Comparison of ENCODE assay signal across 8 mouse cellular contexts in the genomic region with DNA sequence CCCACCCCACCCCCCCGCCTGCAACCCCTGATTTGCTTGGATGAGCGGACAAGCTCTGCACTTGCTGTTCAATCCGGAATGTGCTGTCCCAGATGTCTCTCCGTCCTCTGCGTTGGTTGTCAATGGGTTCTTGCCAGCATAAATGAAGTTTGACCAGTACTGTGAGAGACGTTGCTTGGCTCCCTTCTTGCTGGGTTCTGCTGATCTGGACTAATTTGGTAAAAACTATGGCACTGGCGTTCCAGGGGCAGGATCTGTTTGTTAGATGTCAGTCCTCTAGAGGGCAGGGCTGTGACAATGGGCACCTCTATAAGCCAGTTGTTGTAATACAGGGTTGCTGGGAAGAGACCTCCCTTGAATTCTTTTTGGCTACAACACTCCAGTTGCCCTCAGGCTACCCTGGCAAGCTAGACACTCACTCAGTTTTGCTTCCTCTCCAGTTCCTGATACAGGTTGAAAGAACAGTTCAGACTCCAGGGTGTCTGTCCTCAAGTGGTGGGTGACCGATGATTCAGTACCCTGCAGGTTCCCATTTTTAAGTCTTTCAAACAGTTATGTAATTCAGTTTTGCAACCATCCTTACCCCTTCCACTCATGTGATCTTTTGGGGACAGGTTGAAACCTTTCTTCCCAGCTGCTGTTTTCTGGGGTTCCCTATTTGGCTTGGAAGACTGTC. TPM values are rescaled to one million over a fixed set of nuclear protein-coding genes. Genes with fewer than 3 reads are reported as not detected.
DNase-seq lines count a peak whose midpoint lies in the region; ATAC-seq lines count a peak whose summit lies in the region.

No protein-coding gene starts in this region.

- H3K9me3 ChIP-seq in lung, embryonic 16.5 days (ENCODE audit: control insufficient read depth, low read length) = no peaks in the 10 kb centered on the region
- no peaks in the 10 kb centered on the region for H3K9me3 ChIP-seq in forebrain, embryonic 14.5 days (replicated peaks; ENCODE audit: control insufficient read depth, low read length)
- H3K9me3 ChIP-seq in limb, embryonic 12.5 days = no peaks in the 10 kb centered on the region
- no peaks in the 10 kb centered on the region for H3K9me3 ChIP-seq in neural tube, embryonic 12.5 days

- no peaks in the 10 kb centered on the region for H3K27me3 ChIP-seq in lung, embryonic 16.5 days (ENCODE audit: control insufficient read depth, insufficient read depth, low read depth, low read length)
- H3K27me3 ChIP-seq in forebrain, embryonic 14.5 days (replicated peaks; ENCODE audit: control insufficient read depth, insufficient read depth, low read length) = no peaks in the 10 kb centered on the region
- H3K27me3 ChIP-seq in limb, embryonic 12.5 days = 0 out of 2 replicates have a peak, but pooled peaks cover 3% of the 10 kb centered on the region
- no peaks in the 10 kb centered on the region for H3K27me3 ChIP-seq in neural tube, embryonic 12.5 days (replicated peaks)

- ATAC-seq in lung, embryonic 16.5 days (ENCODE audit: low read depth) = no peak
- ATAC-seq in forebrain, embryonic 14.5 days = no peak
- no peak for ATAC-seq in limb, embryonic 12.5 days (ENCODE audit: insufficient number of reproducible peaks, insufficient read depth, low FRiP score, low TSS enrichment, low read depth)
- ATAC-seq in neural tube, embryonic 12.5 days (ENCODE audit: low FRiP score, low read depth) = no peak

- no peak for DNase-seq in lung, postnatal 10 days
- no peak for DNase-seq in forebrain, embryonic 14.5 days (ENCODE audit: low spot score)
- no peak for DNase-seq in cerebellum, adult 11 months
- DNase-seq in urinary bladder, postnatal 14 days (ENCODE audit: low spot score) = no peak
- no peak for DNase-seq in gastrocnemius, adult 8-10 months (ENCODE audit: low spot score in 2 of 2)

- peaks cover 11% of the 10 kb centered on the region for H3K4me1 ChIP-seq in lung, embryonic 16.5 days (replicated peaks; ENCODE audit: control insufficient read depth, insufficient read depth, low read length)
- H3K4me1 ChIP-seq in forebrain, embryonic 14.5 days (ENCODE audit: control insufficient read depth, insufficient read depth, low read length) = peaks cover 8% of the 10 kb centered on the region
- peaks cover 10% of the 10 kb centered on the region for H3K4me1 ChIP-seq in limb, embryonic 12.5 days (replicated peaks)
- peaks cover 13% of the 10 kb centered on the region for H3K4me1 ChIP-seq in neural tube, embryonic 12.5 days

- peak overlapping the region; percentile 67 for H3K4me3 ChIP-seq in lung, embryonic 16.5 days (ENCODE audit: low read length)
- H3K4me3 ChIP-seq in forebrain, embryonic 14.5 days (ENCODE audit: low read depth, low read length) = peak overlapping the region; percentile 53
- peak overlapping the region; percentile 64 for H3K4me3 ChIP-seq in limb, embryonic 12.5 days (replicated peaks)
- H3K4me3 ChIP-seq in neural tube, embryonic 12.5 days = peak overlapping the region; percentile 58

- peaks cover 7% of the 10 kb centered on the region for H3K36me3 ChIP-seq in lung, embryonic 16.5 days (ENCODE audit: control insufficient read depth, insufficient read depth, low read length)
- peaks cover 3% of the 10 kb centered on the region; the same call in 1 of the 2 replicates for H3K36me3 ChIP-seq in forebrain, embryonic 14.5 days (ENCODE audit: control insufficient read depth, insufficient read depth, low read length)
- H3K36me3 ChIP-seq in limb, embryonic 12.5 days = peaks cover 23% of the 10 kb centered on the region; the same call in 1 of the 2 replicates
- H3K36me3 ChIP-seq in neural tube, embryonic 12.5 days = peaks cover 8% of the 10 kb centered on the region

- peak overlapping the region; percentile 76 for H3K4me2 ChIP-seq in lung, embryonic 16.5 days (ENCODE audit: low read depth, low read length)
- H3K4me2 ChIP-seq in forebrain, embryonic 14.5 days (ENCODE audit: low read length) = peak overlapping the region; percentile 89
- H3K4me2 ChIP-seq in limb, embryonic 12.5 days = peak overlapping the region; percentile 91
- peak overlapping the region; percentile 91 for H3K4me2 ChIP-seq in neural tube, embryonic 12.5 days (replicated peaks)

- peak overlapping the region; percentile 74 for H3K9ac ChIP-seq in lung, embryonic 16.5 days (ENCODE audit: low read length)
- peak overlapping the region; percentile 65 for H3K9ac ChIP-seq in forebrain, embryonic 14.5 days (ENCODE audit: low read length)
- H3K9ac ChIP-seq in limb, embryonic 12.5 days (replicated peaks) = peak overlapping the region; percentile 73; the same call in 1 of the 2 replicates
- H3K9ac ChIP-seq in neural tube, embryonic 12.5 days = peak overlapping the region; percentile 64; the same call in 1 of the 2 replicates

- WGBS in lung, embryonic 16.5 days = 18% methylated on average over 8 of the region's 8 CpGs
- WGBS in forebrain, embryonic 14.5 days = 31% methylated on average over 8 of the region's 8 CpGs
- 26% methylated on average over 8 of the region's 8 CpGs for WGBS in limb, embryonic 12.5 days
- 33% methylated on average over 8 of the region's 8 CpGs for WGBS in neural tube, embryonic 12.5 days

- H3K27ac ChIP-seq in lung, embryonic 16.5 days (ENCODE audit: low read length) = no peak overlapping the region
- H3K27ac ChIP-seq in forebrain, embryonic 14.5 days (ENCODE audit: low read depth, low read length) = no peak overlapping the region
- no peak overlapping the region for H3K27ac ChIP-seq in limb, embryonic 12.5 days
- H3K27ac ChIP-seq in neural tube, embryonic 12.5 days = no peak overlapping the region

RNA-seq across cellular contexts. Expression of a gene that starts 0.8 kb away (rescaled TPM):
- 36.1 and 39.4 TPM in 2 replicates for polyA plus RNA-seq in lung, embryonic 16.5 days (2015; fragmentation: Nextera tagmentation; extraction: Ambion mirVana)
- 25.3 TPM in 2 replicates for polyA plus RNA-seq in forebrain, embryonic 14.5 days (2014; fragmentation: Nextera tagmentation; extraction: Ambion mirVana)
- polyA plus RNA-seq in limb, embryonic 12.5 days (2016; fragmentation: Nextera tagmentation; extraction: Ambion mirVana) = 22.7 and 24.1 TPM in 2 replicates
- 23.3 and 24.8 TPM in 2 replicates for polyA plus RNA-seq in neural tube, embryonic 12.5 days (2016; fragmentation: Nextera tagmentation; extraction: Ambion mirVana)
- 100 to 1,000 TPM; 144 to 160 (median 145) TPM for total RNA-seq in gastrocnemius, adult 8-10 months (2022)

RNA-seq across cellular contexts. Expression of a gene that starts 9.7 kb away (rescaled TPM):
- not detected in 2 replicates for polyA plus RNA-seq in lung, embryonic 16.5 days (2015; fragmentation: Nextera tagmentation; extraction: Ambion mirVana)
- polyA plus RNA-seq in forebrain, embryonic 14.5 days (2014; fragmentation: Nextera tagmentation; extraction: Ambion mirVana) = not detected in 2 replicates
- polyA plus RNA-seq in limb, embryonic 12.5 days (2016; fragmentation: Nextera tagmentation; extraction: Ambion mirVana) = not detected in 2 replicates
- not detected in 2 replicates for polyA plus RNA-seq in neural tube, embryonic 12.5 days (2016; fragmentation: Nextera tagmentation; extraction: Ambion mirVana)
- 100 to 1,000 TPM; 757 to 827 (median 779) TPM for total RNA-seq in gastrocnemius, adult 8-10 months (2022)

RNA-seq across cellular contexts. Expression of a gene that starts 13.0 kb away (rescaled TPM):
- 204 and 217 TPM in 2 replicates for polyA plus RNA-seq in lung, embryonic 16.5 days (2015; fragmentation: Nextera tagmentation; extraction: Ambion mirVana)
- polyA plus RNA-seq in forebrain, embryonic 14.5 days (2014; fragmentation: Nextera tagmentation; extraction: Ambion mirVana) = 301 and 312 TPM in 2 replicates
- polyA plus RNA-seq in limb, embryonic 12.5 days (2016; fragmentation: Nextera tagmentation; extraction: Ambion mirVana) = 206 and 217 TPM in 2 replicates
- polyA plus RNA-seq in neural tube, embryonic 12.5 days (2016; fragmentation: Nextera tagmentation; extraction: Ambion mirVana) = 230 and 240 TPM in 2 replicates
- 100 to 1,000 TPM; 409 to 503 (median 459) TPM for total RNA-seq in gastrocnemius, adult 8-10 months (2022)

RNA-seq across cellular contexts. Expression of a gene that starts 15.5 kb away (rescaled TPM):
- 0.87 and 1.2 TPM in 2 replicates for polyA plus RNA-seq in lung, embryonic 16.5 days (2015; fragmentation: Nextera tagmentation; extraction: Ambion mirVana)
- polyA plus RNA-seq in forebrain, embryonic 14.5 days (2014; fragmentation: Nextera tagmentation; extraction: Ambion mirVana) = 0.20 TPM in 1 of 2 replicates, not detected in the other
- 2.7 and 4.0 TPM in 2 replicates for polyA plus RNA-seq in limb, embryonic 12.5 days (2016; fragmentation: Nextera tagmentation; extraction: Ambion mirVana)
- polyA plus RNA-seq in neural tube, embryonic 12.5 days (2016; fragmentation: Nextera tagmentation; extraction: Ambion mirVana) = 0.62 and 0.69 TPM in 2 replicates
- total RNA-seq in gastrocnemius, adult 8-10 months (2022) = not detected

RNA-seq across cellular contexts. Expression of a gene that starts 19.4 kb away (rescaled TPM):
- 1,342 and 1,356 TPM in 2 replicates for polyA plus RNA-seq in lung, embryonic 16.5 days (2015; fragmentation: Nextera tagmentation; extraction: Ambion mirVana)
- 888 and 1,063 TPM in 2 replicates for polyA plus RNA-seq in forebrain, embryonic 14.5 days (2014; fragmentation: Nextera tagmentation; extraction: Ambion mirVana)
- 1,161 and 1,172 TPM in 2 replicates for polyA plus RNA-seq in limb, embryonic 12.5 days (2016; fragmentation: Nextera tagmentation; extraction: Ambion mirVana)
- polyA plus RNA-seq in neural tube, embryonic 12.5 days (2016; fragmentation: Nextera tagmentation; extraction: Ambion mirVana) = 826 and 871 TPM in 2 replicates
- 100 to 1,000 TPM; 558 to 703 (median 654) TPM for total RNA-seq in gastrocnemius, adult 8-10 months (2022)
